Mouse (Mus musculus) adrenal gland, adult 2 months (tissue): ENCODE data around the gene Gm21903. TPM values are rescaled to one million over a fixed set of nuclear protein-coding genes. Genes with fewer than 3 reads are reported as not detected.
"Not testable (repeated sequence)": the region's sequence is repeated elsewhere in the genome, so short reads cannot be mapped to it uniquely, and the experiment has no call there.

Source experiments
- DNase-seq: peaks from one replicate; pipeline ENCODE4 v3.0.0; 2021
- long read RNA-seq: library from polyadenylated mRNA; stranded (forward); transcript quantifications from one replicate; pipeline ENCODE4 v2.0.0, GENCODE M21; 2021
- polyA plus RNA-seq: library from polyadenylated mRNA; depleted of rRNA; stranded (reverse); fragments of >200 nt; gene quantifications from 2 replicates; pipeline ENCODE4 v1.2.3, GENCODE M21; 2012; rRNA removed
- total RNA-seq, 2 experiments: library from RNA; stranded (reverse); gene quantifications; 2 replicates each; pipeline ENCODE4 v1.2.3; 2021

The Gm21903 gene
- total RNA-seq (not detected), polyA plus RNA-seq (not detected in 2 replicates)
- long read RNA-seq, result 0 reads

GRCm38 (mm10) chr17:39043241-39043640 is at the start of gene Gm21903:
Gene Gm21903 (minus strand): TSS chr17:39043341.
- no peak for DNase-seq

GRCm38 (mm10) chr17:39076937-39077336 is 33.8 kb upstream of the Gm21903 start, which contains the start of gene Esp23:
Gene Esp23 (minus strand): TSS chr17:39077037.
- no peak for DNase-seq

- no peak for DNase-seq
Measured at GRCm38 (mm10) chr17:39063641-39064040, 20.5 kb upstream of the Gm21903 start.

- DNase-seq, result not testable (repeated sequence)
Measured at GRCm38 (mm10) chr17:39036395-39036794, 6.7 kb downstream of the Gm21903 start, which contains the start of gene Esp24. Gene Esp24 (plus strand): TSS chr17:39036695.

- no peak for DNase-seq
Measured at GRCm38 (mm10) chr17:39017184-39017583, 26.0 kb downstream of the Gm21903 start.

- no peak for DNase-seq
Measured at GRCm38 (mm10) chr17:39010675-39011638, 32.2 kb downstream of the Gm21903 start.

GRCm38 (mm10) chr17:39009846-39010245 is 33.3 kb downstream of the Gm21903 start:
- no peak for DNase-seq

Other genes with a start within 250 kb of the Gm21903 start
- not detected for gene Esp24, start 6.6 kb downstream of the Gm21903 start, total RNA-seq
- gene Esp24, start 6.6 kb downstream of the Gm21903 start, polyA plus RNA-seq, result not detected in 2 replicates
- not detected for gene Esp23, start 33.7 kb upstream of the Gm21903 start, total RNA-seq
- gene Esp23, start 33.7 kb upstream of the Gm21903 start, polyA plus RNA-seq, result not detected in 2 replicates
- not detected for gene Esp22, start 52.0 kb upstream of the Gm21903 start, total RNA-seq
- not detected in 2 replicates for gene Esp22, start 52.0 kb upstream of the Gm21903 start, polyA plus RNA-seq